Mouse (Mus musculus): ENCODE data around the gene Zfp831. TPM values are rescaled to one million over a fixed set of nuclear protein-coding genes. Genes with fewer than 3 reads are reported as not detected.

Gene Zfp831
- total RNA-seq, 2 experiments from 2014 or later = 0.05 TPM; not detected in 1

- DNase-seq = no peak
- intact Hi-C loops (cut with DNase I) = no loop called here
Observed at GRCm38 (mm10) chr2:174715938-174716337, 72.6 kb downstream of the Zfp831 start.

- DNase-seq = no peak
- intact Hi-C loops (cut with DNase I) = no loop called here
Observed at GRCm38 (mm10) chr2:174717857-174718256, 74.5 kb downstream of the Zfp831 start.

- intact Hi-C loops (cut with DNase I) = no loop called here
Observed at GRCm38 (mm10) chr2:174727114-174727823, 83.9 kb downstream of the Zfp831 start.

DNA sequence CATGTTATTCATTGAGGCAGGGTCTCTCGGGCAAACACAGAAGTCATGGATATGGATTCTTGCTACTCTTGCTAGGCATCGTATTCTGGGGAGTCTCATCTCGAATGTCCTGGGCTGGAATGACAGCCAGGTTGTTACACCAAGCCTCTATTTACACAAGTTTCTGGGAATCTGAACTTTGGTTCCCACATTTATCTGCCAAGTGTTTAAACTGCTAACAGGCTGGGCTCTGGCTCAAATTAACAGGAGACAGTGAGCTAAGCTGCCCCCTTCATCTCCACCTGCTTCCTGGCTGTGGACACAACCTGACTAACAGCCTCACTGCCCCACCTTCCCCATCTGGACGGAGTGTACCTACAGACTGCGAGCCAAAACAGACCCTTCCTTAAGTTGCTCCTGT lies 88.6 kb downstream of the Zfp831 start:
- intact Hi-C loops (cut with DNase I) = no loop called here
- DNase-seq = no peak

More at GRCm38 (mm10) chr2:174727114-174727823, 83.9 kb downstream of the Zfp831 start:
- DNase-seq = no peak

GRCm38 (mm10) chr2:174735270-174735669 lies 91.9 kb downstream of the Zfp831 start:
- intact Hi-C loops (cut with DNase I) = no loop called here
- no peak for DNase-seq

DNA sequence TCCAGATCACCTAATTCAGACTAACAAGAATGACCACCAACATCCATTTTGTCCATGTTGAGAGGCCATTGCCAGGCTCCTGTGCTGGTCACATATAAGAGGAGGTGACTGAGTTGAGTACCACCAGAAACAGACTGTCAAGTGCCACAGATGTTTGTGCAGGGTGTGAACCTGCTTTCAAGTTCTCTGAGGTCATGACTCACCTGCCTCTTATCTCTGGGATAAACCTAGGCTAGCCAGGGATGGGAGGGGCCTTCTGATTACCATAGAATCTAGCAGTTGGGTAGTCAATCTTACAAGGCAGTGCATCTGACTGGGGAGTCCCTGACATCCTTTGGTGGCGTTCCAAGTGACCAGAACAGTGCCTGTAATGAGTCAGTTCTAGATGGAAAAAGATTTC lies 103.8 kb downstream of the Zfp831 start:
- intact Hi-C loops (cut with DNase I) = no loop called here
- no peak for DNase-seq

- no peak for DNase-seq
- intact Hi-C loops (cut with DNase I) = no loop called here
Observed at GRCm38 (mm10) chr2:174748381-174748780, 105.0 kb downstream of the Zfp831 start.

DNA sequence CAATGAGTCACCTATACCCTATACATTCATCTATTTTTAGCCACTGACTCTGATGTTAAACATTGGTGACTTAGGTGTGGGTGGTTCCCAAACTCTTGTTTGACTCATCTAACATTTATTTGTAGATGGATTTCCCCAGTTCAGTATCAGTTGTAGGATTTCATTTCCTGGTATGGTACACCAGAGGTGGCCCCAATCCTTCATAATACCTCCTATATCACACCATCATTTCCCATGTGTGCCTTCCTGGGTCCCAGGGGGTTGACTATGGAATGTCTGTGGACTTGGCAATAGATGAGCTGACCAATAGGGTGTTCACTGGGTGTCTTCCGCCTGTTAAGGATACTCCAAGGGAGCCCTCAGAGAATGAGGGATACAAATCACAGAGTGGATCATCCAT lies 109.9 kb downstream of the Zfp831 start:
- no peak for DNase-seq
- intact Hi-C loops (cut with DNase I) = no loop called here

- DNase-seq = no peak
- intact Hi-C loops (cut with DNase I) = no loop called here
Observed at GRCm38 (mm10) chr2:174754231-174754630, 110.9 kb downstream of the Zfp831 start.

- DNase-seq = no peak
- intact Hi-C loops (cut with DNase I) = no loop called here
Observed at GRCm38 (mm10) chr2:174759189-174759588, 115.9 kb downstream of the Zfp831 start.

Other genes with a start within 250 kb of the Zfp831 start
- gene Nelfcd, start 227.7 kb upstream of the Zfp831 start, total RNA-seq (2021) = 10 to 100 TPM; 19.2 to 21.2 TPM
- 10 to 100 TPM; 23.4 to 24.7 TPM for gene Ctsz, start 204.5 kb upstream of the Zfp831 start, total RNA-seq (2021)
- not detected for gene Tubb1, start 192.8 kb upstream of the Zfp831 start, total RNA-seq (2021)
- gene Atp5e, start 179.4 kb upstream of the Zfp831 start, total RNA-seq (2021) = 1,000 to 10,000 TPM in 1 of 2 experiments, 100 to 1,000 TPM in 1; 994 to 1,118 TPM
- gene Prelid3b, start 170.5 kb upstream of the Zfp831 start, total RNA-seq (2021) = 10 to 100 TPM; 43.1 to 48.1 TPM
- gene Edn3, start 117.1 kb downstream of the Zfp831 start, total RNA-seq (2021) = 1 to 10 TPM in 1 of 2 experiments, under 1 TPM in 1; 0.79 to 1.2 TPM